Mouse (Mus musculus): ENCODE data around the gene Crtc3. TPM values are rescaled to one million over a fixed set of nuclear protein-coding genes. Genes with fewer than 3 reads are reported as not detected.

Crtc3 gene
- polyA plus RNA-seq, 1 experiment, result 27.9 TPM

DNA sequence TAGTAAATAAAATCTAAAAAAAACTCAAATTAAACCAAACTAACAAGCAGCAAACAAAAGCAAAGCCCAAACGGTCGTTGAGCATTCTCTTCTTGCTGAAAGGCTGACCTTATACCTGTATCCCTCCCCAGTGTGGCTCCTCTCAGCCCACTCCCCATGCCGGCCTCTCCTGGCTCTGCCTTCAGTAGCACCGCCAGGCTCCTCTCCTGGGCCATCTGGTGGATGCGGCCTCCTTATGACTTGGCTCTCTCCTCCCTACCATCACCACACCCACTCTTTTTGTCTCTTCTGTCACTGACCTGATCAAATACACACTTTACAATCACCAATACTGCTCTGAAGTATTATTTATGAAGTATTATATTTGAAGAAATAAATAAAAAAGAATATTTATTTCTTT is 65.4 kb downstream of the Crtc3 start:
- WGBS, result 88% methylated on average over 5 of the region's 5 CpGs
- Histone ChIP-seq H3K4me3 (replicated peaks; ENCODE audit: extremely low read depth, low read depth, low read length) (no peak overlapping the region), H3K4me1 (ENCODE audit: control insufficient read depth, insufficient read depth, low read length) (peaks cover 3% of the 10 kb centered on the region)
- no peak for DNase-seq
- TF ChIP-seq CTCF (IDR thresholded peaks at IDR 0.05; ENCODE audit: insufficient read depth, low read length) (no peak), POLR2A (IDR thresholded peaks at IDR 0.05; ENCODE audit: borderline replicate concordance, extremely low read depth, low read depth, low read length) (no peak)

DNA sequence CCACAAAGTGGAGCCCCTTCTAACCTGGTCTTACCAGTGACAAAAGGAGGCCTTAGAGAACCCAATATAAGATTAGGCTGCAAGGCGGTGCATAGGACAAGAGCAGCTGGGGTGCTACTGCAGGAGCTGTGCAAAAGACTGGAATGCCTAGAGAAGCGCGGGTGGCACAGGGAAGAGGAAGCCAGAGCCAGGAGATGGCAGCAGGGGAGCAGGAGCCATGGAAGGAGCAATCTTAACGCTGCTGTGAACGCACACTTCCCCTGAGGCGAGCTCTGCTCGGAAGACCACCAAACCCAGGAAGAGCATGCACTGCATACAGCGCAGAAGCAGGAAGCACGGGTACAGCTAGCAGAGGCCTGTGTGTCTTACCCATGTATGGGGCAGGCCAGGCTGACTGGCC is 72.6 kb downstream of the Crtc3 start:
- DNase-seq, result no peak
- WGBS, result 66% methylated on average over 9 of the region's 9 CpGs
- no peaks in the 10 kb centered on the region for H3K4me1 ChIP-seq (ENCODE audit: control insufficient read depth, insufficient read depth, low read length)
- TF ChIP-seq POLR2A (IDR thresholded peaks at IDR 0.05; ENCODE audit: borderline replicate concordance, extremely low read depth, low read depth, low read length) (no peak), CTCF (IDR thresholded peaks at IDR 0.05; ENCODE audit: insufficient read depth, low read length) (0 out of 2 replicates have a peak, but pooled peaks have one; percentile 13)
- H3K4me3 ChIP-seq (replicated peaks; ENCODE audit: extremely low read depth, low read depth, low read length), result no peak overlapping the region

GRCm38 (mm10) chr7:80614042-80614441 is 74.6 kb downstream of the Crtc3 start:
- Histone ChIP-seq H3K4me1 (ENCODE audit: control insufficient read depth, insufficient read depth, low read length) (no peaks in the 10 kb centered on the region), H3K4me3 (replicated peaks; ENCODE audit: extremely low read depth, low read depth, low read length) (no peak overlapping the region)
- no peak for DNase-seq
- no peak for TF ChIP-seq POLR2A (IDR thresholded peaks at IDR 0.05; ENCODE audit: borderline replicate concordance, extremely low read depth, low read depth, low read length)
- no peak for TF ChIP-seq CTCF (IDR thresholded peaks at IDR 0.05; ENCODE audit: insufficient read depth, low read length)
- 74% methylated on average over 3 of the region's 3 CpGs for WGBS

DNA sequence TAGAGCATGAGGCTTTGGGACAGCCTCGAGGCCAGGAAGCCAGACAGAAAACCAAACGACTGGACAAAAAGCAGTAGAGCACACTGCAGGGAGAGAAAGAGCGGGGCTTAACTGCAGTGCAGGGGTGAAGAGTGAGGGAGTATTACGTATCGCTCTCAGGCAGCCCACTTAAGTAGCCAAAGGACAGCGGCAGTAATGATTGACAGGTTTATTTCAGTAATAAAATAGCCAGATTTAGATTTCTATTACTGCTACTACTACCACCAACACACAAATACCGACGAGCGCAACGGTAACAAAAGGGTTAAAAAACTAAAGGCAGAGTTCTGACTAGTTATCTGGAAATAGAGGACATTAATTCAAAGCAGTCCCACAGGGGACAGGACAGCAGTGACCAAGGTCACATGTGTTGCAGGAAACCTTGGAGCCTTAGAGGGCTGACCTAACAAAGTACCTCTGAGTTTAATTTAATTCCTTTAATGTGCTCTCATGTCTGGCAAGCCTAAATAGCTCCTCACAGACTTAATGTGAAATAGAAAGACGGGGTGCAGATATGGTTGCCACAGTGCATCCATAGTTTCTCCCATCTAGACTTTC is 76.4 kb downstream of the Crtc3 start:
- 67% methylated on average over 11 of the region's 11 CpGs for WGBS
- TF ChIP-seq POLR2A (IDR thresholded peaks at IDR 0.05; ENCODE audit: borderline replicate concordance, extremely low read depth, low read depth, low read length), result no peak
- TF ChIP-seq CTCF (IDR thresholded peaks at IDR 0.05; ENCODE audit: insufficient read depth, low read length), result no peak
- Histone ChIP-seq H3K4me1 (ENCODE audit: control insufficient read depth, insufficient read depth, low read length) (no peaks in the 10 kb centered on the region), H3K4me3 (replicated peaks; ENCODE audit: extremely low read depth, low read depth, low read length) (no peak overlapping the region)
- no peak for DNase-seq

GRCm38 (mm10) chr7:80611646-80612045 is 77.0 kb downstream of the Crtc3 start:
- no peak for DNase-seq
- TF ChIP-seq POLR2A (IDR thresholded peaks at IDR 0.05; ENCODE audit: borderline replicate concordance, extremely low read depth, low read depth, low read length) (no peak), CTCF (IDR thresholded peaks at IDR 0.05; ENCODE audit: insufficient read depth, low read length) (no peak)

DNA sequence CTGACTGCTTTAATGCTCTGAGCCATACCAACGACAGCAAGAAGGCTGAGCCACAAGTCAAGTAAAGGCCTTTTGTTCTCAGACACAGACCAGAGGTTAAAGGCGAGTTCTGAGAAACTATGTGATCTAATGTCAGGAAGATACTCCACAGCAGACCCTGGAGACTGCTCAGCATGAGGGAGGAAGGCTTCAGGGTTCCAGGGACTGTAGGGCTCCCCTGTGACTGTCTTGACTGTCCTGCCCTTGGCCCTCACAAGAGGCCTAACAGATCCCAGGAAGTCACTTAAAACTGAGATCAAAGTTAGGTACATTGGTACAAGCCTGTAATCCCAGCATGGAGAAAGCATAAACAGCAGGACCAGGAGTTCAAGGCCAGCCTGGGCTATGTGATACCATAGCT is 81.2 kb downstream of the Crtc3 start:
- WGBS, result 73% methylated on average over 2 of the region's 2 CpGs
- TF ChIP-seq POLR2A (IDR thresholded peaks at IDR 0.05; ENCODE audit: borderline replicate concordance, extremely low read depth, low read depth, low read length) (no peak), CTCF (IDR thresholded peaks at IDR 0.05; ENCODE audit: insufficient read depth, low read length) (no peak)

More at GRCm38 (mm10) chr7:80611646-80612045, 77.0 kb downstream of the Crtc3 start:
- no peaks in the 10 kb centered on the region for H3K4me1 ChIP-seq (ENCODE audit: control insufficient read depth, insufficient read depth, low read length)
- H3K4me3 ChIP-seq (replicated peaks; ENCODE audit: extremely low read depth, low read depth, low read length), result no peak overlapping the region
- 76% methylated on average over 7 of the region's 7 CpGs for WGBS

DNA sequence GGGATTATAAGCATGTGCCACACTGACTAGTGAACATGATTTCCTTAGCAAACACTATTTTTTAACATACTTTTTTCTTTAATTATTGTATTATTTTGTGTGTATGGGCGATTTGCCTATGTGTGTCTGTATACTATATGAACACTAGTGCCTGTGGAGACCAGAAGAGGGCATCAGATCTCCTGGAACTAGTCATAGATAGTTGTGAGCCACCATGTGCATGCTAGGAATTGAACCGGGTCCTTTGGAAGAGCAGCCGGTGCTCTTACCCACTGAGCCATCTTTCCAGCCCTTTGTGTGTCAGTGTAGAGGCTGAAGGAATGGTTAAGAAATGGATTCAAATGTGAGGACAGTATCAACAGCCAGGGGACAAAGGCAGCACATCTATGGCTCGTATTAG is 82.2 kb downstream of the Crtc3 start:
- WGBS, result 84% methylated on average over 4 of the region's 4 CpGs
- TF ChIP-seq CTCF (IDR thresholded peaks at IDR 0.05; ENCODE audit: insufficient read depth, low read length) (no peak), POLR2A (IDR thresholded peaks at IDR 0.05; ENCODE audit: borderline replicate concordance, extremely low read depth, low read depth, low read length) (no peak)
- DNase-seq, result no peak
- H3K4me3 ChIP-seq (replicated peaks; ENCODE audit: extremely low read depth, low read depth, low read length), result no peak overlapping the region
- no peaks in the 10 kb centered on the region for H3K4me1 ChIP-seq (ENCODE audit: control insufficient read depth, insufficient read depth, low read length)

More for the DNA sequence above, 81.2 kb downstream of the Crtc3 start:
- H3K4me3 ChIP-seq (replicated peaks; ENCODE audit: extremely low read depth, low read depth, low read length), result no peak overlapping the region
- no peak for DNase-seq
- H3K4me1 ChIP-seq (ENCODE audit: control insufficient read depth, insufficient read depth, low read length), result no peaks in the 10 kb centered on the region

- Histone ChIP-seq H3K4me3 (replicated peaks; ENCODE audit: extremely low read depth, low read depth, low read length) (no peak overlapping the region), H3K4me1 (ENCODE audit: control insufficient read depth, insufficient read depth, low read length) (no peaks in the 10 kb centered on the region)
- 62% methylated on average over 10 of the region's 10 CpGs for WGBS
- TF ChIP-seq CTCF (IDR thresholded peaks at IDR 0.05; ENCODE audit: insufficient read depth, low read length) (no peak), POLR2A (IDR thresholded peaks at IDR 0.05; ENCODE audit: borderline replicate concordance, extremely low read depth, low read depth, low read length) (no peak)
- DNase-seq, result no peak
Measured at GRCm38 (mm10) chr7:80605557-80605930, 83.1 kb downstream of the Crtc3 start.

GRCm38 (mm10) chr7:80604908-80605556 is 83.6 kb downstream of the Crtc3 start:
- Histone ChIP-seq H3K4me1 (ENCODE audit: control insufficient read depth, insufficient read depth, low read length) (no peaks in the 10 kb centered on the region), H3K4me3 (replicated peaks; ENCODE audit: extremely low read depth, low read depth, low read length) (no peak overlapping the region)
- TF ChIP-seq CTCF (IDR thresholded peaks at IDR 0.05; ENCODE audit: insufficient read depth, low read length) (no peak), POLR2A (IDR thresholded peaks at IDR 0.05; ENCODE audit: borderline replicate concordance, extremely low read depth, low read depth, low read length) (no peak)
- WGBS, result 56% methylated on average over 11 of the region's 11 CpGs
- no peak for DNase-seq

- TF ChIP-seq CTCF (IDR thresholded peaks at IDR 0.05; ENCODE audit: insufficient read depth, low read length) (no peak), POLR2A (IDR thresholded peaks at IDR 0.05; ENCODE audit: borderline replicate concordance, extremely low read depth, low read depth, low read length) (no peak)
- Histone ChIP-seq H3K4me3 (replicated peaks; ENCODE audit: extremely low read depth, low read depth, low read length) (no peak overlapping the region), H3K4me1 (ENCODE audit: control insufficient read depth, insufficient read depth, low read length) (no peaks in the 10 kb centered on the region)
- 94% methylated on average over 1 of the region's 1 CpGs for WGBS
- no peak for DNase-seq
Measured at GRCm38 (mm10) chr7:80602574-80602973, 86.1 kb downstream of the Crtc3 start.

Measured in lung, adult 2 months (tissue).